Mouse (Mus musculus) 3134 (cell line): Measurements from ENCODE around the gene Gm4969.
A peak's percentile ranks its signal among the peaks of the same experiment; 100 is the strongest.
"Not testable (repeated sequence)": the region's sequence is repeated elsewhere in the genome, so short reads cannot be mapped to it uniquely, and the experiment has no call there.

ENCODE experiments used
- DNase-seq: peaks from one replicate; pipeline ENCODE4 v3.0.0-alpha.2; 2011; ENCODE audit warnings: low spot score; ENCODE audit not compliant: insufficient read length; ENCODE audit errors: extremely low read depth

Gm4969 gene

DNA sequence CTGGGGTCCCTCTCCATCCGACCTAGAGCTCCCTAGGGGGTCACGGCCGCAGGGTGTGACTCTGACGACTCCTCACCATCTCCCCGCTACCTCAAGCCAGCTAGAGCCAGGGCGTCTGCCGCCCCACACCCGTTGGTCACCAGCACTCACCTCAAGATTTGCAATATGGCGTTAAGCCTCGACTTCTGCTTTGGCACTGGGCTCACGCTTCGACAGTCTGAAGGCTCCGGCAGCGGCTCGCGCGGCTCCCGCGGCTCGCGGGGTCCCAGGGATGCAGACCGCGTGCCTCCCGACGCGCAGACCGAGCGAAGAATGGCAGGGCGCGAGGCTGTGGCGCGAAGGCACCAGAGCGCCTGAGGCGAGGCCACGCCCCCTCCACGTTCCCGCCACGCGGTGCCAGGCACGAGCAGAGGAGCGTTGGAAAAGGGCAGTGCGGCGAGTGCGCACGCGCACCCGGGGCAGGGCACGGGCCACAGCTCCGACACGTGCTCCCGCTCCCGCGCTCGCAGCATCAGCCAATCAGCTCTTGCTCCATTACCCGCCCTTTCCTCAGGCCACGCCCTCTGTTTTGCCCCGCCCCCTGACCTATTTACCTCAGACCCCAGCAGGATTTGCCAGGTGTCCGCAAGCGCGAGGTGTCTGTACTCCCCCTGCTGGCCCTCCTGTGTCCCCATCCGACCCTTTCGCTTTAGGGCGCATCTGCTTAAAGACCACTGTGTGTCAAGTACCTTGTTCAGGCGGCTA, at the start of gene Gm4969:
Gene Gm4969, minus strand, starts transcription at position 341 of the 744 bp plus-strand sequence.
- no peak for DNase-seq

DNA sequence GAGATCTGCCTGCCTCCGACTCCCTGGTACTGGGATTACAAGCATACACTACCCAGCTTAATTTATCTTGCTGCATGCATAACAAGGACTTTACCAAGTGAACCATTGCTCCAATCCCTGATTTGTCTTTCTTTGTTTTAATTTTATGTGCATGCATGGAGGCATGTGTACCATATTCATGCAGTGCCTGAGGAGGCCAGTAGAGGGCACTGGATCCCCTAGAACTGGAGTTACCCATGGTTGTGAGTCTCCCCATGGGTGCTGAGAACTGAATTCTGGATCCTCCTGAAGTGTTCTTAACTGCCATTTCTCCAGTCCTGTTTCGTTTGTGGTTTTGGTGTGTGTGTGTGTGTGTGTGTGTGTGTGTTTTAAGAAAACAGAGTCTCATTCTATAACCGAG, 48.8 kb upstream of the Gm4969 start:
- no peak for DNase-seq

DNA sequence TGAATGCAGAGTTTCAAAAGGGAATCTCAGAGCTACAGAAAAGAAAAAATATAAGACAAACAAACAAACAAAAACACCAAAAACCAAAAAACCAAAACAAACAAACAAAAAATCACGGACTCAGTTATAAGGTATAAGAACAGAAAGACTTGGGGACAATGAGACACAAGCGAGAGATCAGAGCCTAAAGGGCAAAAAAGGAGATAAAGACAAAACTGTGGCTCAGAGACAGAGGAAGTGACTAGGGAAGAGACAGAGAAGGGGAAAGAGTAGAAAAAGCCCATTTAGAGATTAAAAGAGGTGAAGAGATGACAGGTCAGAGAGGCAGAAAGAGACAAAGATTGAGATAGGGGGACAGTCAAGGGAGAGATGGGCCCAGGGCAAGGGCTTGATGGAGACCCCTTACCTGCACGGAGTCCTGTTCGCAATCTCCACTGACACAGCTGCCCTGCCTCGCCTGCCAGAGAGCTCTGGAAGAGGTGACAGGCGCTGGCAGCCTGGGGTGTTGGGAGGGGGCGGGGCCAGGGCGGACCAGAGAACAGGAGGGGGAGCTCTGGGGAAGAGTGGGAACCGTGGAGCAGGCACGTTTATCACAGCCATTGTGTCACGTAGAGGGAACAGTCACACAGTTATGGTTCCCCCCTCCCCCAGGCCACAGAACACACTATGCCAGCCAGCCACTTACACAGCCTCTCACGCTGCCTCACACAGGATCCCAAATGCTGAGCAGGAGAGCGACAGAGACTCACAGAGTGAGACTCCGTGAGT, 47.7 kb upstream of the Gm4969 start, which contains the start of gene Gipr:
Gene Gipr, minus strand, starts transcription at position 472 of the 768 bp plus-strand sequence.
- DNase-seq, result no peak

DNA sequence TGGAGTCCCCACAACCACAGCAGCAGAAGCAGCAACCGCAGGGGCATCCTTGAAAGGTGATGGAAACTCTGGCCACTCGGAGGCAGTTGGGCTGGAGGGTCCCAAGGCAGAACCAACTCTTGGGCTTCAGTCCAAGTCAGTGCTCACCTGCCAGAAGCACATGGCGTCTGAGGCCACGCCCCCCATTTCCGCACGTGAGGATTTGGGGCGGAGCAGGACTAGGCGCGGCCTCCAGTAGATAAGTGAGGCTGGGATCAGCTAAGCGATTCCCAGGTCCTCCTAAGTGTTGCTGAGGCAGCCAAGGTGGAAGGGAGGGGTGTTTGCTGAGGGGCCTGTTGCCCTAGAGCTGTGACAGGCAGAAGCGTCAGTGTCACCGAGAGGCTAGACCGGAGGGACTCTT, 46.8 kb upstream of the Gm4969 start:
- no peak for DNase-seq

DNA sequence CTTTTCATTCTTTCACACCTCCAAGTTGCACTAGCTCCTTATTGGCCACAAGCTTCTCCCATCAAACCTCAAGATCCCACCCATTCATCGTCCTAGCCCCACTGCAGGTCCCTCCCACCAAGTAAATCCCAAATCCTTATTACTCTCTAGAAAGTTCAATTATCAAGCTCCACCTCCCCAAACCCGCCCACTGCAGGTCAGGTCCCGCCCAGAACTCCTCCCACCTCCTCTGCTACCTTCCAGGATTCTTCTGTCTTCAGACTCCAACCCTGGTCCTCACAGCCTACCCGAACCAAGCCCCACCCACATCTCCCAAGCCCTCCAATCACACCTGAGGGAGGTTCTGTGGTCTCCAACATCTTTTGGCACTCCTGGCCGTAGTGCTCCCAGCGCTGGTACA, 46.0 kb upstream of the Gm4969 start:
- DNase-seq, result no peak

- no peak for DNase-seq
These were observed 45.6 kb upstream of the Gm4969 start for GRCm38 (mm10) chr7:19163752-19164151.

DNA sequence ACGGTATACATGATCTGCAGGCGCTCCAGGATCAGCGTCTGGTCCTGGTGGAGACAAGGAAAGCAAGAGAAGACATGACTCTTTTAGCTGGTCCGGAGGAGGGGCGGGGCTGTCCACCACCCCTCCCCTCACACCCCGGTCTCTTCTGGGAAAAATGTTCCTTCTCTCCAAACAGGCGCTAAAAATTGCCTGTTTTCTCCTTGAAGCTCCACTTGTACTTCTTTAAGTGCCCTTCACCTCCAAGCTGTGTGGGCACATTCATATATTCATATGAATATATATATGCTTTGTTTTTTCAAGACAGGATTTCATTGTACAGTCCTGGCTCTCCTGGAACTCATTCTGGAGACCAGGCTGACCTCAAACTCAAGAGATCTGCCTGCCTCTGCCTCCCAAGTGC, 44.8 kb upstream of the Gm4969 start:
- DNase-seq, result no peak

- DNase-seq, result no peak
These were observed 41.9 kb upstream of the Gm4969 start for GRCm38 (mm10) chr7:19160115-19160514.

DNA sequence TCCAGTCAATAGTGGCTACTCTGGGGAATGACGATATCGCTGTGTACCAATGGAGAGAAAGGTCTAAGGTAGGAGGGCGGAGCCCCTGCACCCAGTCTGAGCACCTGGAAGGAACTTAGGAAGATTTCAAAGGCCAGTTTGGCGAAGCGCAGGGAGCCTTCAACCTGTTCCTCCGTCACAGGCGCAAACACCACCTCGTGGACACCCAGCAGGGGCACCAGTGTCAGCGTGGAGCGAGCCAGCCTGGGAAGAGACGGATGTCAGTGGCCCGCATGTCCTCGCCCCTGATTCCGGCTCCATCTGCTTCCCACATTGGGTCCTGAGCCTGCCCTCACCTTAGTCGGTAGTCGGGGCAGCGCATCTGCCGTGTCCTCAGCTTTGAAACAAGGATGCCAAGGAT, 41.2 kb upstream of the Gm4969 start:
- no peak for DNase-seq

- DNase-seq, result no peak
These were observed 40.4 kb upstream of the Gm4969 start for GRCm38 (mm10) chr7:19158601-19159000.

DNA sequence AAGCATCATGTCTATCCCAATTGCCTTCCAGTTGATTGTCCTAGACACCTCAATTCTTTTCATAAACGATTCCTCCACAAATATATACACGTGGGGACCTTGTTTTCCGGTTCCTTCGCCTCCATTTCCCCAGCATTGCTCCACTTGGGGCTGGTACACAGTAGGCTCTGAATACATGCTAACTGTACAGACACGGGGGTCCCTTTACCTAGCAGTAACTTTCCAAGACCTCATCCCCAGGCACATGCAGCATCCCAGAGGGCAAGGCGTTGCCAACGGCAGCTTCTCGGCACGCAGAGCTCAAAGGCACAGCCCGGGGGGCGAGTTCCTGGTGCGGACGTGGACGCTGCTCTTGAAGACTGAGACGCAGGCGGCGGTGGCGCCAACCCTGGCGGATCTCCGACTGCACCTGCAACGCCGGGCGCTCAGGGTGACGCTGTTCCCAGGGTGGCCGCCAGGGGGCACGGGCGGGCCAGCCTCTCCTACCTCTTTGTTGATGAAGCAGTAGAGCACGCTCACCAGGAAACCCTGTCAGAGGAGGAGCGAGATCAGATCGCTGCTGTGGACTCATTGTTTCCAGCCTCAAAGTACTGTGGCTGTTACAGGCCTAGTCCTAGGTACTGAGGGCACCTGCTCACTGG, 39.1 kb upstream of the Gm4969 start:
- peak; percentile 87 for DNase-seq

- peak; percentile 68 for DNase-seq
These were observed 37.8 kb upstream of the Gm4969 start for GRCm38 (mm10) chr7:19155825-19156475.

DNA sequence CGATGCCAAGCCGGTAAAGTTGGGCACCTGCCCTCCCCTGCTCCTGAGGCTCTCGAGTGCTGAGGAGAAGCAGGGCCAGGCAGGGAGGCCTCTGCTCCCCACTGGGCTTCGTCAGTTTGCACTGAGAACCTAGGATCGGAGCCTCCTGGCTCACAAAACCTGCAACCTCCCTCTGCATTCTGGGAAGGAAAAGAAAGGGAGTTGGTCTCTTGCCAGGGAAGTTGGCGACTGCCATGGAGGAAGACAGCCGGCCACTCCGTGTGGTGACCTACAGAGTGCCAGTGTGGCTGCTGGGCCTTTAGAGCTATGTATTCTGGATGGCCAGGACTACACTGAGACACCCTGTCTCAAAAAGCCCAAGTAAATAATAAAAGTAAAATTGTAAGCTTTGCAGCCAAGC, 36.6 kb upstream of the Gm4969 start:
- DNase-seq, result no peak

- not testable (repeated sequence) for DNase-seq
These were observed 33.0 kb upstream of the Gm4969 start for GRCm38 (mm10) chr7:19151121-19151520.

GRCm38 (mm10) chr7:19149626-19150025, 31.5 kb upstream of the Gm4969 start, which contains the start of gene Snrpd2:
Snrpd2 (plus strand) TSS chr7:19149722.
- peak; percentile 87 for DNase-seq

- peak; percentile 94 for DNase-seq
These were observed 30.8 kb upstream of the Gm4969 start, which contains the start of gene Qpctl for GRCm38 (mm10) chr7:19148875-19149541. Qpctl (minus strand) TSS chr7:19149291.

DNA sequence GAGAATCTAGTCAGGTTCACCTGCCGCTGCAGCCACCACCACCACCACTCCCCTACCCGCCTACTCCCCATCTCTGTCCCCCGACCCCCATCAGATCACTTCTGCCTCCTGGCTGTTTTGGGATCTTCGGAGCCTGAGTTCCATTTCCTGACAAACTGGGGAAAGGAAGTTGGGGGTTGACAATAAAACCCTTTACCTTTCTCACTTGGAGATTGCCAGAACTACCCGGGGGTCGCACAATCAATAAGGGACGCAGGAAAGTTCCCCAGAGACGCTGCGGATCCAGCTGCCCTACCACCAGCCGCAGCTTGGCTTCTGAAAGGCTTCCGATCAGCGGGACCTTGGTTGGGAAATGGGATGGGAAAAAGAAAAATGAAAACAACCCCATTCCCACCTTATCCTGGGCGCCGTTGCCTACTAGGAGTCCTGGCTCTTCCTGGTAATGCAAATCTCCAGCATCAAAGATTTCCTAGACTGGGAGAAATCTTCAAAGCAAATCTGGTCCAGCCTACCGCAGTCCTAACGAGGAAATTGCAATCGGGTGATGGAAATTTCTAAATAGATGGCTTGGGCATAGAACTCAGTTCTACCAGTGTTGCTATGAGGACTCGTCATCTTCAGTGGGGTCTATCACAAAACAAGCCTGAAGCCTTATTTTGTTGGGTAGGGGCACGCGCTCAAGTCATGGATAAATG, 30.2 kb upstream of the Gm4969 start:
- no peak for DNase-seq

DNA sequence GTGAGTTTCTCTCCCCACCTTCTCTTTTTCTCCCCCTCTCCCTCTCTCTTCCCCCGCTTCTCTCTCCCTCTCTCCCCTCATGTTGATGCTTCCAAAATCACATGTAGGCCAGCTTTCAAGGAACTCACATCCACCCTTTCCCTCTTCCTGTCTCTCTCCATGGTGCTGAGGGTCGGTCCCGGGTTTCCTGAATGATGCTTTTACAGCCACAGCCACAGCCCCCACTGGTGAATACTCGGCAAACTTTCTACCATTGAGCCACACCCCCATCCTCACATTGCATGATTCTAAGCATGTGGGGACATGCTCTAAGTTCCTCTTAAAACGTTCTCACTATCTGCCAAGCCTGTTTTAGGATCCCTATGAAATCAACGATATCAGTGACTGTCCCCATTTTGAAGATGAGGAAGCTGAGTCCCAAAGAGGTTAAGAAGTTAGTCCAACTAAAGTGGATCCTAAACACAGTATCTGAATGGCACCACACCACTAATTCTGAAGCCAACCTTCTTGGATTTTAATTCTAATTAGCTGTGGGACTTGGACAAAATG, 29.4 kb upstream of the Gm4969 start:
- DNase-seq, result no peak

- no peak for DNase-seq
These were observed 28.6 kb upstream of the Gm4969 start for GRCm38 (mm10) chr7:19146793-19147192.
